Mouse (Mus musculus) liver, embryonic 14.5 days (tissue): ENCODE measurements at regions not wholly inside any gene's neighbourhood (a gene's known extent, or its start where the extent isn't known, plus 50 kb on each side); places are given as distances from the start of the nearest gene placed in this dataset.

Experiments
- ATAC-seq: fragments of 200-750 bp; cut with Nextera tagmentation; 2 replicates; pipeline ENCODE4 v1.8.0; 2017; ENCODE audit warnings: moderate number of reproducible peaks, mild to moderate bottlenecking, moderate library complexity; ENCODE audit not compliant: insufficient read depth
- DNase-seq, 3 experiments: peaks; one replicate each; pipeline ENCODE4 v3.0.0-alpha.2; 2012 to 2013; ENCODE audit warnings: low read depth in 3 of 3, low spot score in 3 of 3
- H3K27ac ChIP-seq: fragments of 300-500 bp; sonication (generic); 2 replicates; pipeline ENCODE4 v1.5.1; 2014; ENCODE audit warnings: moderate library complexity, mild to moderate bottlenecking, control low read depth, inconsistent platforms
- H3K27me3 ChIP-seq: fragments of 300-500 bp; sonication (generic); 2 replicates; pipeline ENCODE4 v1.6.1; 2014; ENCODE audit warnings: mild to moderate bottlenecking, low read length, moderate library complexity; ENCODE audit not compliant: control insufficient read depth, insufficient read depth
- H3K36me3 ChIP-seq: fragments of 300-500 bp; sonication (generic); replicated peaks from 2 replicates; pipeline ENCODE4 v1.6.1; 2014; ENCODE audit warnings: low read depth; ENCODE audit not compliant: control insufficient read depth, insufficient read depth
- H3K4me1 ChIP-seq, 2 experiments: fragments of 200-500 bp in 1 of 2; fragments of 300-500 bp in 1 of 2; sonication (generic) in 1 of 2; replicated peaks; 2 replicates each; pipeline ENCODE4 v1.6.1; 2012 to 2014; ENCODE audit warnings: antibody characterized with exemption in 1 of 2, inconsistent platforms in 1 of 2, low read length in 1 of 2; ENCODE audit not compliant: control insufficient read depth in 2 of 2, insufficient read depth in 2 of 2
- H3K4me2 ChIP-seq: fragments of 300-500 bp; sonication (generic); 2 replicates; pipeline ENCODE4 v1.6.1; 2014; ENCODE audit warnings: low read depth, mild to moderate bottlenecking, control low read depth, moderate library complexity
- H3K4me3 ChIP-seq, 2 experiments: fragments of 200-500 bp in 1 of 2; fragments of 300-500 bp in 1 of 2; sonication (generic) in 1 of 2; 2 replicates each; pipeline ENCODE4 v1.5.1; 2012 to 2014; ENCODE audit warnings: low read depth in 2 of 2, low read length in 2 of 2, mild to moderate bottlenecking in 2 of 2, control low read depth in 1 of 2, inconsistent platforms in 1 of 2, moderate library complexity in 1 of 2; ENCODE audit not compliant: insufficient read depth in 1 of 2
- H3K9ac ChIP-seq: fragments of 300-500 bp; sonication (generic); replicated peaks from 2 replicates; pipeline ENCODE4 v1.6.1; 2014; ENCODE audit warnings: mild to moderate bottlenecking, control low read depth, moderate library complexity
- H3K9me3 ChIP-seq: fragments of 300-500 bp; sonication (generic); 2 replicates; pipeline ENCODE4 v1.6.1; 2016; ENCODE audit warnings: low read length, mixed read lengths; ENCODE audit not compliant: control insufficient read depth
- CTCF ChIP-seq: IDR thresholded peaks from 2 replicates; pipeline ENCODE4 v1.5.1; 2016; ENCODE audit warnings: antibody characterized with exemption, low read depth, control low read depth
- EP300 ChIP-seq: IDR thresholded peaks from 2 replicates; pipeline ENCODE4 v1.6.1; 2016; ENCODE audit warnings: antibody characterized with exemption, low read depth
- WGBS: fragments of 180-500 bp; shearing (Covaris S2); extraction: QIAGEN DNeasy Blood & Tissue Kit; methylation state at CpG from one replicate; pipeline ENCODE4 v1.1.7; 2014; ENCODE audit not compliant: insufficient replicate concordance; 5-methylcytosine and 5-hydroxymethylcytosine counted together

DNA sequence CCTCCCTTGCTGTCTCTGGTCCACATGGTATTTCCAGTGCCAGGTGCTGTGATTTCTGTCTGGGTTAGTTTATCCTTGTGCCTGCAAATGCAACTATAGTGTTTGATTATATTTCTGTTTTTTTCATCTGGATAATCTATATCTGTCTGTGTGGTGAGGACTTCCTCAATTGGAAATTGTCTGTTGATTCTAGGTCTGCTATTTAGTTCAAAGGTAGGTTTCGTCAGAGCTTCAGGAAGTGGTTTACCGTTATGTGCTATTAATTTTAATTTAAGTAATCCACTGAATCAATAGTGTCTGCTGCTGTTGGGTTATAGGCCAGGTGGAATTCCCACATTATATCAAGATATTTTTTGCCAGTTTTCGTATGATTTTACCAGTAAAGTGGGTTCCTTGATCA, 2143.9 kb downstream of the 4930444P10Rik start:
- Histone ChIP-seq H3K4me2 (no peak overlapping the region), H3K27ac (no peak overlapping the region), H3K9ac (no peak overlapping the region), H3K36me3 (no peaks in the 10 kb centered on the region), H3K9me3 (no peaks in the 10 kb centered on the region), H3K4me3 (no peak overlapping the region), H3K4me1 (no peaks in the 10 kb centered on the region), H3K27me3 (no peaks in the 10 kb centered on the region)
- ATAC-seq (no peak), DNase-seq (no peak)
- WGBS = 49% methylated on average over 3 of the region's 3 CpGs
- TF ChIP-seq EP300 = no peak
- no peak for TF ChIP-seq CTCF

- H3K4me2 ChIP-seq = no peak overlapping the region
- no peaks in the 10 kb centered on the region for H3K9me3 ChIP-seq
- DNase-seq (no peak), ATAC-seq (no peak)
- no peak overlapping the region for H3K4me3 ChIP-seq
- no peak overlapping the region for H3K27ac ChIP-seq
- H3K4me1 ChIP-seq = no peaks in the 10 kb centered on the region
- TF ChIP-seq CTCF (no peak), EP300 (no peak)
- no peaks in the 10 kb centered on the region for H3K36me3 ChIP-seq
- 63% methylated on average over 3 of the region's 3 CpGs for WGBS
- no peaks in the 10 kb centered on the region for H3K27me3 ChIP-seq
- H3K9ac ChIP-seq = no peak overlapping the region
Measured at GRCm38 (mm10) chr1:13941351-13941750, 2151.8 kb downstream of the 4930444P10Rik start.

GRCm38 (mm10) chr1:13938344-13938743, 2154.8 kb downstream of the 4930444P10Rik start:
- H3K36me3 ChIP-seq = no peaks in the 10 kb centered on the region
- no peak for DNase-seq
- H3K9me3 ChIP-seq = no peaks in the 10 kb centered on the region
- H3K4me3 ChIP-seq = no peak overlapping the region
- no peak overlapping the region for H3K9ac ChIP-seq
- H3K4me1 ChIP-seq = no peaks in the 10 kb centered on the region
- ATAC-seq = no peak
- H3K27ac ChIP-seq = no peak overlapping the region
- TF ChIP-seq CTCF (no peak), EP300 (no peak)
- H3K27me3 ChIP-seq = no peaks in the 10 kb centered on the region
- no peak overlapping the region for H3K4me2 ChIP-seq

DNA sequence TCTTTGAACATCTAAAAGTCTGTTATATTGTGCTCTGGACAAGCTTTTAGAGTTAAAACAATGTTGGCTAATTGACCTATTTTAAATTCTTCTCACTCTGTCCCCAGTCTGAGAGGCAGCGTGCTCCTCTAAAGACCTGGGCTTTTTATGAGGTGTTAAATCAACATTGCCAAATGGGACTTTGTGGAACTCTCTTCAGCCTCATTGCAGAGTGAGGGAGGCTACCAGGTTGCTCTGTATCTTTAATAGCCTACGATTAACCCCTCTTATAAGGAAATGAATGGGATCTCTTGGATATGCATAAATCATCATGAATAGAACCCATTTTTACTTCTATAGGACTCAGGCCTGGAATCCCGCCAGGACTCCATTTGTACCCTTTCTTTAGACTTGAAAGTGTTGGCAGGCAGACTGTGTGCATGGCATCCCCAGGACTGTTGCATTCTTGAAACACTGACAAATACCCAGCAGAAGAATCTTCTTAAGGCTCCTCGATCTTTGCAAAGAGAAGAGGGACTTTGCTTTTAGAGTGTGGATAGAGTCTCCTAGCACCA, 2157.1 kb downstream of the 4930444P10Rik start:
- Histone ChIP-seq H3K9me3 (no peaks in the 10 kb centered on the region), H3K27ac (no peak overlapping the region), H3K4me3 (no peak overlapping the region), H3K4me2 (no peak overlapping the region), H3K27me3 (no peaks in the 10 kb centered on the region), H3K36me3 (no peaks in the 10 kb centered on the region), H3K4me1 (no peaks in the 10 kb centered on the region), H3K9ac (no peak overlapping the region)
- no peak for ATAC-seq
- TF ChIP-seq EP300 (no peak), CTCF (no peak)
- WGBS = 35% methylated on average over 4 of the region's 4 CpGs
- DNase-seq = no peak

DNA sequence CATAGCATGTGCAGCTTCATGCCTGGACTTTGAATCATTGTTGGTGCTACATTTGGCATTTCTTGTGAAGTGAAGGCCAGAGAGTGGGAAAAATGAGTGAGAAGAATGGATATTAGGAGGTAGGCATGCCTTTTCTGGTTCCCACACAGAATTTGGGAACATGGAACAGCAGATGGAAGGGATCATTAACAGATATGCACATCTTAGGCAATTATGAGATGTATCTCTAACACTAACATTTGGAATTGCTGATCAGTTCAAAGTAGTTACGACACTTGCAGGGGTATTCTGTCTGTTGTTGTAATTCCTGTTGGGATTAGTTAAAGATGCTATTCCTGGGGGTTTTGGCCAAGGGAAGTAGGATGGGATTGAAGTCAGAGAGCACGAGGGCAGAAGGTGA, 2164.4 kb downstream of the 4930444P10Rik start:
- no peak overlapping the region for H3K27ac ChIP-seq
- no peak for TF ChIP-seq EP300
- 58% methylated on average over 2 of the region's 2 CpGs for WGBS
- H3K4me3 ChIP-seq = no peak overlapping the region
- H3K4me2 ChIP-seq = no peak overlapping the region
- DNase-seq (no peak), ATAC-seq (no peak)
- no peaks in the 10 kb centered on the region for H3K9me3 ChIP-seq
- H3K36me3 ChIP-seq = no peaks in the 10 kb centered on the region
- no peak overlapping the region for H3K9ac ChIP-seq
- H3K27me3 ChIP-seq = no peaks in the 10 kb centered on the region
- H3K4me1 ChIP-seq = no peaks in the 10 kb centered on the region

DNA sequence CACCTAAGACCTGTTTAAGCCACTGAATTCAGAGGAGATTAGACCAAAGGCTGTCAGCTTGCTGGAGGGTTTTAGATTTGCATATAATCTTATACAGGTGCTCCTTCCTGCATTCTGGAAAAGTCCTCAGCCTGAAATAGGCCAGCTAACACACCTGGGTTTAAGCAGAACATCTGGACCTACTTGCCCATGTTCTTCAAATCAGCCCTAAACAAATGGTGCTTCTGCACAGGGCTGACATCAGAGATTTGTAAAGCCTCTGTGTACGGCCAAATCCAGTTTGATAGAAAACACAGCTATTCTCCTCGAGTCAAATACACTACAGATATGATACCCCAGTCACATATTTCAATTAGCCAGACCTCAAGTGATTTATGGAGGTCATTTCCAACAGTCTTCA, 2165.2 kb downstream of the 4930444P10Rik start:
- Histone ChIP-seq H3K9me3 (no peaks in the 10 kb centered on the region), H3K4me3 (no peak overlapping the region), H3K9ac (no peak overlapping the region), H3K27ac (no peak overlapping the region), H3K4me1 (no peaks in the 10 kb centered on the region), H3K4me2 (no peak overlapping the region), H3K36me3 (no peaks in the 10 kb centered on the region), H3K27me3 (no peaks in the 10 kb centered on the region)
- no peak for TF ChIP-seq EP300
- TF ChIP-seq CTCF = no peak
- ATAC-seq (no peak), DNase-seq (no peak)
- 32% methylated on average over 2 of the region's 2 CpGs for WGBS
